Mouse (Mus musculus) cerebral cortex, adult 2 months (tissue): ENCODE results near the gene Ndufaf4.

Experiments
- WGBS: fragments of 180-500 bp; shearing (Covaris S2); methylation state at CpG from one replicate; pipeline ENCODE4 v1.1.7; 2018; 5-methylcytosine and 5-hydroxymethylcytosine counted together

Ndufaf4 gene

DNA sequence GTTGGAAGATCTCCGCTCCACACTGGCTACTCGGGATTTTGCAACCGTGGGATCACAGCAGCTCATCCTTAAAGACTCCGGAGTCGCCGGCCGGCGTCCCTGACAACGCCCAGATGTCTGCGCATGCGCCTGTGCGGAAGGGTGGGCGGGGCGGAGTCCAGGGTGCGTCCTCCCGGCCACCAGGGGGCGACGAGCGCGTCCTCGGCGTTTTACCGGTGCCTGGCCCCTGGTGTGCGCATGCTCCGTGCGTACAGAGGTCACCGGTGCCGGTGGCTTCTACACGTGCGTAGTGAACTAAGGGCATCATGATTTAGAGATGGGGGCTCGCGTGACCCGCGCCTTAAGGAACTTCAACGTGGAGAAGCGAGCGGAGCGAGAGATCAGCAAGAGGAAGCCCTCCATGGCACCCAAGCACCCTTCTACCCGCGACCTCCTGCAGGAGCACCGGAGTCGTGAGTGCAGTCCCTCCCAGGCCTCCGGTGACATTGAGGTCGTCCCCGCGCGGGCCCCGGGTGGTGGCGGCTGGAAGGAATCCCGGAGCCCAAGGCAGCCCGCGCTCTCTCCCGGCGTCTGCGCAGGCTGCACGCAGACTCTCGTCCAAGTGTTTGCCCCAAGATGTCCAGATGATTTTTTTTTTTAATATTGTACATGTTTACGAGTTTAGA lies at the start of gene Ndufaf4:
TSS of gene Ndufaf4 (plus strand) at position 233 of the 665 bp plus-strand sequence.
- under 1% methylated on average over 58 of the region's 58 CpGs for WGBS

DNA sequence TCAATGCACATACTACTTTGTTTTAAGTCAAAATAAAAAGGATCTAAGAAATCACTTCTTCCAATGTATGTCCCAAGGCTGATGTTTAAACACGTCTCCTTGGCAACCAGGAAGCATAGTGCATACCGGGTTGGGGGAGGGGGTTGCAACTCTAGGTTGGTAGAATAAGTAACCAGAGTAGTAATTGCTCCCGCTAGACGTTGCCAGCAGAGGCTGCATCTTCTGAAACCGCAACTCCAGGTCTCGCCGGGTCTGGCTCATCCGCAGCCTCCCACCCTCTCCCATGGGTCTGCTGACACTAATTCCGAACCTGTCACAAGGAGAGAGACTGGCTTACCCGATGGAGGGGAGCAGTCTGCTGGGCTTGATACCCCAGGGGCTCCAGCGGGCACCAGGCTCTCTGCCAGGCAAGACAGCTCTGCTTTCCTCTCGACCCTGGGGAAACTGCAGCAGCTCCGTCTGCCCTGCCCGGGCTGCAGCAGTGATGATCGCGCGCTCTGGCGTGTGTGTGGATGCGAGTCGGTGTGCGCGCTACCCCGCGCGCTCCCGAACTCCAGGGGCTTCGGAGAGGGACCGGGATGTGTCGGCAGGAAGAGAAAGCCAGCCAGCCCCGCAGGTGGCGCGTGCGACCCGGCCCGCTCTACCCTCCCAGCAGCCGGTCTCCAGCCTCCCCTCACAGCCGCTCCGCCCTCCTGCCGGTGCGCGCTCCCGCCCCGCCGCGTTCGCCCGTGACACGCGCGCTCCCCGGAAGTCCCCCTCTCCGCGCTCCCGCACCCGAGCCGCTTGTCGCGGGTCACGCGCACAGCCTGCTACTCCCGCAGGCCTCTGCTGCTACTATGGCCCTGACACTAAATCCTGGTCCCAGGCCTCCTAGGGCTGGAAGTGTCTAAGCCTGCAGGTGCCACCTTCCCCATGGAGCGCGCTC lies 47.2 kb upstream of the Ndufaf4 start, which contains the start of gene Klhl32:
TSS of gene Klhl32 (minus strand) at position 724 of the 925 bp plus-strand sequence.
- under 1% methylated on average over 58 of the region's 63 CpGs for WGBS

GRCm38 (mm10) chr4:24865691-24866090 lies 32.2 kb upstream of the Ndufaf4 start:
- WGBS: 68% methylated on average over 6 of the region's 6 CpGs

DNA sequence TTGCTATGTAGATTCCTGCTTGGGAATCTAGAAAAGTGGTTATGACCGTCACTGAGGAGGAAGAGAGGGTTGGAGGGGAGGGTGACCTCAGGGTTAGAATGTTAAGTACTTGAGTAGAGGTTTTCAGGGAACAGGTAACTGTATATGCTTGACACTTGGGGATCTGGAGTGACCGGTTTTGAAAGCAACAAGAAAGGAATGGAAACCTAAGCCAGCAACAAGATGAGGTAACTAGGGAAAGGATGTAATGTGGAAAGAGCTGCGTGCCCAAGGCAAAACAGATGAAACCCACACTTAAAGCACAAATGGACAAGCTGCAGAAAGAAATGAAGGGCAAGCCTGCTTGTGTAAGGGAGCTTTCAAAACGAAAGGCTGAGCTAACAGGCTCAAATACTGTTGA lies 28.7 kb upstream of the Ndufaf4 start:
- 77% methylated on average over 4 of the region's 4 CpGs for WGBS

- WGBS: 74% methylated on average over 2 of the region's 2 CpGs
Measured at GRCm38 (mm10) chr4:24889386-24889785, 8.5 kb upstream of the Ndufaf4 start.

- 70% methylated on average over 2 of the region's 2 CpGs for WGBS
Measured at GRCm38 (mm10) chr4:24892293-24892692, 5.6 kb upstream of the Ndufaf4 start.

- whole genome bisulfite sequencing: 81% methylated on average over 4 of the region's 4 CpGs
Measured at GRCm38 (mm10) chr4:24894625-24895024, 3.3 kb upstream of the Ndufaf4 start.

GRCm38 (mm10) chr4:24896829-24897228 lies 1.1 kb upstream of the Ndufaf4 start:
- 0% methylated on average over 1 of the region's 1 CpGs for WGBS

DNA sequence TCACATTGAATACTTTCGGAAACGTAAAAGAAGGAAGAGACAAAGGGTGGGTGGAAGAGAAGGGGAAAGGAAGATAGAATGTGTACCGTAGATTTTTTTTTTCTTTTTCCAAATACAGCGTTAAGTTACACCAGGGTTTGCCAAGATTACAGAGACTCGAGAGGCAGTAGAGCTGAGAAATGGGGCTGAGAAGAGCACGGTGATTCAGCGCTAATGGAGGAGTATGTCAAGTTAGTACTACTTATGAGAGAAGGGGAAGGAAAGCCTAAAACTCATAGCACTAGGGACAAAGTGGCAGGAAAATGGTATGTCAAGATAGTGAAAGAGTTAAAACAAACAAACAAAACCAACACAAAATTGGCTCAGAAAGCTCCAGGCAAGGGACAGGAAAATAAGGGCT lies 532 bp upstream of the Ndufaf4 start:
- WGBS: 2% methylated on average over 7 of the region's 7 CpGs

- 20% methylated on average over 8 of the region's 8 CpGs for WGBS
Measured at GRCm38 (mm10) chr4:24898636-24899035, 753 bp downstream of the Ndufaf4 start.

DNA sequence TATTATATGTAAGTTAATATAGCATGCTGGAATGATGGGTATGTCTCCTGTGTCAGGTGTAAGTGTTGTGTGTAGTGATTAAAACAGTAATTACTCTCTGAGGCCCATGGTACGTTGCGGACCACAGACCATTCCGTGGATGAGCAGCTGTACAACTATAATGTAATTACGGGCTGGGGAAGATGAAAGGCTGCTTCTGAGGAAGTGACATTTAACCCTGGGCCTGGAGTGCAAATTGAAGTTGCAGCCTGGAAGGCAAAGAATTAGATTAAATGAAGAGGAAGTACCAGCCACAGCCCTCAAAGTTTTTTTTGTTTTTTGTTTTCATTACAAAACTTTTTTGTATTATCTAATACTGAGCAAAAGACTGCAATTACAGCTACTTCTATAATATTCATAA lies 1.3 kb downstream of the Ndufaf4 start:
- WGBS: 35% methylated on average over 4 of the region's 4 CpGs

DNA sequence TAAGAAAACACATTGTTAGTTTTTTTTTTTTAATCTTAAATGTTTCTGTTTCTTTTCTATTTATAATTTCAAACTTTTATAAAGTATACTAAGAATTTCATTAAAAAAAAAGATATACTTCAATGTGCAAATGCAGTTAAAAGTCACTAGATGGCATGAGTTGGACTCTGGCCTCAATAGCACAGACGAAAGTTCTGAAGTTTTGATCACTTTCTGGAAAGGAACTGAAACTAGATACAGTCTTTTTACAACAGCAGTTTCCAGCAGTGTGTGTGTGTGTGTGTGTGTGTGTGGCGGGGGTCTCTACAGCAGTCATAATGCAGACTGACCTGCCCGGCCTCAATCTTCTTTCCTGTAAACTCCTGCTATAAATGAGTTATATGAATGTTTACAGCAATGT lies 9.9 kb downstream of the Ndufaf4 start:
- 54% methylated on average over 3 of the region's 3 CpGs for WGBS

DNA sequence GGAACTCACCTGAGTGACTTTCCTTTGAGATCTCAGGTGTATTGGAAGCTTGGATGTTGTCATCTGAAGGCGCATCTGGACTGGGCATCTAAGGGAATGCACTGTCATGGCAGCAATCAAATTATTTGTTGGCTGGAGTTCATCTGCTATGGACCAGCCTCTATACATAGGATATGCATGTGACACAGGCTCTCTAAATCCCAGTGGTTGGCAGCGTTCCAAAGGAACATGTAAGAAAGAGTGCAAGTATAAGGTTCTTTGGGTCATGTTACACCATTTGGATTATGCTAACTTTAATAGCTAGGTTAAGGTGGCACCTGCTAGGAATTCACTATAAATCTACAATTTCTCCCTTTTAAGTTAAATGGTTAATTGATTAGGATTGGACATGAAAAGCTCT lies 17.7 kb downstream of the Ndufaf4 start:
- 84% methylated on average over 2 of the region's 2 CpGs for WGBS

GRCm38 (mm10) chr4:24920006-24920577 lies 22.2 kb downstream of the Ndufaf4 start:
- WGBS: 45% methylated on average over 5 of the region's 5 CpGs

DNA sequence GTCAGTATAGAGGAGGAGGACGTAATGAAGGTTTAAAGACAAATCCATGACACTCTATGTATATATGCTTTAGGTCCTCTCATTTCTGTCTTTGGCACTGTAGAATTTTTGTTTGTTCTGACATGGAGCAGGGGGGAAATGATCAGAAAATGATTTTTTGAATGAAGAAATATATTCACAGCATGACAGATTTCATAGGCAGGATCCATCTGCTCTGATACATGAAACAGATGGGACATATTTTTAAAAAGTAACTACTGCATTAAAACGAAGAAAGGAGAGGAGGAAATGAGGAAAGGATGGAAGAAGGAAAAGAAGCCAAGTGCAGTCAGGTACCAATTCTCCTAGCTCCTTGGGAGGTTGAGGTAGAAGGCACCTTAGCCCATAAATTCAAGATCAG lies 26.8 kb downstream of the Ndufaf4 start:
- 46% methylated on average over 2 of the region's 2 CpGs for WGBS

GRCm38 (mm10) chr4:24928260-24928780 lies 30.4 kb downstream of the Ndufaf4 start:
- WGBS: 58% methylated on average over 5 of the region's 5 CpGs

- 72% methylated on average over 5 of the region's 5 CpGs for WGBS
Measured at GRCm38 (mm10) chr4:24928926-24929325, 31.0 kb downstream of the Ndufaf4 start.

DNA sequence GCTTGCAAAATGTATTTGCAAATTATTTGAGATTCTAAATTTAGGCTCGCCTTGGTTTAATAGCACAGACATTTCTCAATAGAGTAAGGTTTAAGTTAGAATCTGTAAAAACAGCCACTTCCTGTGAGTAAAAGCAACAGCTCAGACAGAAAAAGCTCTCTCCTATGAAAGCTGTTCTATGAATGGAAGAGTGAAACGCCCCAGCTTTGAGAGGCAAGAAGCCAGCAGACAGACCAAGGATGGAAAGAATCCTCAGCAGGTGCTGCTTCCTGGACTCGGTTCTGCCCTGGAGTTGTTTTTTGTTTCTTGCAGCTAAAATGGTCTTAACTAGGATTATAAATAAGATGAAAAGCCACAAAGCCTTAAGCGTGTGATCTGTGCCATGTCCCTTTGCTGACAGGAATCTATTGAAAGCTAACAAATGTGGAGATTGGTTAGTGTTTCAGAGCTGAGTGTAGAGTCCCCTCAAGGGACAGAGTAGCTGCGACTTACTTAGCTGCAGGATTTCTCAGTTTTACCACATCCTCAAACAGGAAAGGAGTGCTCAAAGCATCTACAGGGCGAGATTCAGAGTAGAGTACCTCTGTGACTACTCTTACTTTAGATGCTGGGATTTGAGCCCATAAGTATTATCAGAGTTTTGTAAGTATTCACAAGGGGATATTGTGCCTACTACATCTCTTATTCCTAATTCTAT lies 45.0 kb downstream of the Ndufaf4 start:
- WGBS: 12% methylated on average over 6 of the region's 6 CpGs
